Mouse (Mus musculus): ENCODE measurements around the gene H2al1j. TPM values are rescaled to one million over a fixed set of nuclear protein-coding genes. Genes with fewer than 3 reads are reported as not detected.
"Not testable (repeated sequence)": the region's sequence is repeated elsewhere in the genome, so short reads cannot be mapped to it uniquely, and the experiment has no call there.

H2al1j gene
- polyA plus RNA-seq, 1 experiment from 2014 or later, result not detected

DNA sequence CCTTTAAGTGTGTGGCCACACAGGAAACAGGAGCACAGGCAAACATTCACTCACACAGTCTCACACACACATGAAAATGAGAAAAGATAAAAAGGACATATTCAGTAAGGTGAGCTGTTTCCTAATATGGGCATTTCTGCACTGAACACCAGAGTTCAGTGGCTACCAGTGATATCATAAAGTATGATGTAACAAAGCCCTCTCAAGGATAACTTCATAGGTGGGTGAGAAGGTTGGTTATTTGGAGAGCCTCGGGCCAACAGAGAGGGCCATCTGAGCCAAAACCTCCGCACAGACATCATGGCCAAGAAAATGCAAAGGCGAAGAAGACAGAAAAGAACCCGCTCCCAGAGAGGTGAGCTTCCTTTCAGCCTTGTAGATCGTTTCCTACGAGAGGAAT lies 12.8 kb upstream of the H2al1j start, which contains the start of gene H2al1f:
Gene H2al1f (plus strand): TSS at position 301 of the 400 bp plus-strand sequence.
- ATAC-seq (ENCODE audit: insufficient read depth, low FRiP score, low TSS enrichment); H3K4me1 ChIP-seq (ENCODE audit: control insufficient read depth, insufficient read depth, low read length); H3K36me3 ChIP-seq (ENCODE audit: control insufficient read depth, insufficient read depth, low read length); H3K4me2 ChIP-seq (ENCODE audit: low read depth); H3K9ac ChIP-seq (ENCODE audit: low read length); H3K27me3 ChIP-seq (ENCODE audit: control insufficient read depth, insufficient read depth, low read length); H3K27ac ChIP-seq (ENCODE audit: low read depth, low read length); DNase-seq (ENCODE audit: low spot score); H3K9me3 ChIP-seq (ENCODE audit: control insufficient read depth, low read length); H3K4me3 ChIP-seq (ENCODE audit: low read depth, low read length): not testable (repeated sequence)
- WGBS, result no CpG with 5 or more reads among the region's 6 CpGs

GRCm38 (mm10) chrX:11317956-11318355 lies 9.7 kb upstream of the H2al1j start, which contains the start of gene H2al1g:
H2al1g (plus strand) TSS chrX:11318256.
- WGBS, result no CpG with 5 or more reads among the region's 3 CpGs
- not testable (repeated sequence) for H3K27me3 ChIP-seq (ENCODE audit: control insufficient read depth, insufficient read depth, low read length); H3K4me2 ChIP-seq (ENCODE audit: low read depth); H3K4me1 ChIP-seq (ENCODE audit: control insufficient read depth, insufficient read depth, low read length); ATAC-seq (ENCODE audit: insufficient read depth, low FRiP score, low TSS enrichment); H3K9me3 ChIP-seq (ENCODE audit: control insufficient read depth, low read length); H3K36me3 ChIP-seq (ENCODE audit: control insufficient read depth, insufficient read depth, low read length); H3K27ac ChIP-seq (ENCODE audit: low read depth, low read length); H3K4me3 ChIP-seq (ENCODE audit: low read depth, low read length); H3K9ac ChIP-seq (ENCODE audit: low read length); DNase-seq (ENCODE audit: low spot score)

DNA sequence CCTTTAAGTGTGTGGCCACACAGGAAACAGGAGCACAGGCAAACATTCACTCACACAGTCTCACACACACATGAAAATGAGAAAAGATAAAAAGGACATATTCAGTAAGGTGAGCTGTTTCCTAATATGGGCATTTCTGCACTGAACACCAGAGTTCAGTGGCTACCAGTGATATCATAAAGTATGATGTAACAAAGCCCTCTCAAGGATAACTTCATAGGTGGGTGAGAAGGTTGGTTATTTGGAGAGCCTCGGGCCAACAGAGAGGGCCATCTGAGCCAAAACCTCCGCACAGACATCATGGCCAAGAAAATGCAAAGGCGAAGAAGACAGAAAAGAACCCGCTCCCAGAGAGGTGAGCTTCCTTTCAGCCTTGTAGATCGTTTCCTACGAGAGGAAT lies 6.4 kb upstream of the H2al1j start, which contains the start of gene H2al1h:
Gene H2al1h (plus strand): TSS at position 301 of the 400 bp plus-strand sequence.
- not testable (repeated sequence) for H3K9ac ChIP-seq (ENCODE audit: low read length); H3K27ac ChIP-seq (ENCODE audit: low read depth, low read length); H3K4me3 ChIP-seq (ENCODE audit: low read depth, low read length); H3K36me3 ChIP-seq (ENCODE audit: control insufficient read depth, insufficient read depth, low read length); H3K4me2 ChIP-seq (ENCODE audit: low read depth); DNase-seq (ENCODE audit: low spot score); H3K9me3 ChIP-seq (ENCODE audit: control insufficient read depth, low read length); ATAC-seq (ENCODE audit: insufficient read depth, low FRiP score, low TSS enrichment); H3K27me3 ChIP-seq (ENCODE audit: control insufficient read depth, insufficient read depth, low read length); H3K4me1 ChIP-seq (ENCODE audit: control insufficient read depth, insufficient read depth, low read length)
- WGBS, result no CpG with 5 or more reads among the region's 6 CpGs

GRCm38 (mm10) chrX:11324359-11324758 lies 3.3 kb upstream of the H2al1j start, which contains the start of gene H2al1i:
H2al1i (plus strand) TSS chrX:11324659.
- H3K27ac ChIP-seq (ENCODE audit: low read depth, low read length); H3K36me3 ChIP-seq (ENCODE audit: control insufficient read depth, insufficient read depth, low read length); H3K9ac ChIP-seq (ENCODE audit: low read length); H3K27me3 ChIP-seq (ENCODE audit: control insufficient read depth, insufficient read depth, low read length); H3K9me3 ChIP-seq (ENCODE audit: control insufficient read depth, low read length); H3K4me1 ChIP-seq (ENCODE audit: control insufficient read depth, insufficient read depth, low read length); H3K4me3 ChIP-seq (ENCODE audit: low read depth, low read length); ATAC-seq (ENCODE audit: insufficient read depth, low FRiP score, low TSS enrichment); DNase-seq (ENCODE audit: low spot score); H3K4me2 ChIP-seq (ENCODE audit: low read depth): not testable (repeated sequence)
- 100% methylated on average over 1 of the region's 5 CpGs for WGBS

DNA sequence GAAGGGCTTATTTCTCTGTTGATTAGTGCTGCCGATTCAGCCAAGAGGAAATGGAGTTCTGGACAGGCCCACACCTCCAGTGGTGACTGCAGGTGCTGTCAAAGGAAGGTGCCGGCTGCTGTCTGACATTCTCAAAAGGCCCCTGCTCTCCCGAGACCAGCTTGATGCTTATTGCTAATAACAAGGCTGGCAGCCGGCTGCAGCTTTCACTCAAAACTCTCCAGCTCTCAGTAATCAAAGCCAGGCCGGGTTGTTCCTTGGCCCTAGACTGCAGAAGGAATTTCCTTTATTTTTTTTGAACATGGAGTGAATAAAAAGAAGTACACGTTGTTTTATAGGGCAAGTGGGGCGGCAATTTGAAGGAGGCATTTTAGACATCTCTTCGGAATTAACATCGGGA lies 18.1 kb downstream of the H2al1j start:
- Histone ChIP-seq H3K4me3 (ENCODE audit: low read depth, low read length) (no peak overlapping the region), H3K4me1 (ENCODE audit: control insufficient read depth, insufficient read depth, low read length) (no peaks in the 10 kb centered on the region), H3K27me3 (ENCODE audit: control insufficient read depth, insufficient read depth, low read length) (no peaks in the 10 kb centered on the region), H3K9ac (ENCODE audit: low read length) (no peak overlapping the region), H3K27ac (ENCODE audit: low read depth, low read length) (no peak overlapping the region), H3K4me2 (ENCODE audit: low read depth) (no peak overlapping the region), H3K9me3 (ENCODE audit: control insufficient read depth, low read length) (no peaks in the 10 kb centered on the region), H3K36me3 (ENCODE audit: control insufficient read depth, insufficient read depth, low read length) (no peaks in the 10 kb centered on the region)
- 72% methylated on average over 9 of the region's 9 CpGs for WGBS
- ATAC-seq (ENCODE audit: insufficient read depth, low FRiP score, low TSS enrichment), result no peak
- DNase-seq (ENCODE audit: low spot score), result no peak

DNA sequence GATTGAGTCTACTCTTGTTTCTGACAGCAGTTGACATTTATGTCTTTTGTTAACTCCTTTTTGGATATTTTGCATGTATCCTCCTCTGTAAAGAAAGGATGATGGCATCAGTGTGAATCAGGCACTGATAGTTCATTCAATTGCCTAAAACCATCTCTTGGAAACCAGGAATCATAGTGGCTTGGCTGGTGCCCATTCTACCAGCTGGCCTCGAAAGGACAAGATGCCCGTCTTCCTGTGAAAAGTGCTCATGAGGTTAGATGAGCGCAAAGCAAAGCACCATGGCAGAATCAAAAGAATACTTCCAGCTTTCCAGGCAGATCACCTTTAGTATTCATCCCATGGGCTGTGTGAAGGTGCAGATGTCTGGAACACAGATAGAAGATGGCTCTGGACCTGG lies 19.1 kb downstream of the H2al1j start:
- no peak for DNase-seq (ENCODE audit: low spot score)
- Histone ChIP-seq H3K9ac (ENCODE audit: low read length) (no peak overlapping the region), H3K36me3 (ENCODE audit: control insufficient read depth, insufficient read depth, low read length) (no peaks in the 10 kb centered on the region), H3K27me3 (ENCODE audit: control insufficient read depth, insufficient read depth, low read length) (no peaks in the 10 kb centered on the region), H3K4me2 (ENCODE audit: low read depth) (no peak overlapping the region), H3K27ac (ENCODE audit: low read depth, low read length) (no peak overlapping the region), H3K9me3 (ENCODE audit: control insufficient read depth, low read length) (no peaks in the 10 kb centered on the region), H3K4me1 (ENCODE audit: control insufficient read depth, insufficient read depth, low read length) (no peaks in the 10 kb centered on the region), H3K4me3 (ENCODE audit: low read depth, low read length) (no peak overlapping the region)
- 93% methylated on average over 3 of the region's 3 CpGs for WGBS
- ATAC-seq (ENCODE audit: insufficient read depth, low FRiP score, low TSS enrichment), result no peak

DNA sequence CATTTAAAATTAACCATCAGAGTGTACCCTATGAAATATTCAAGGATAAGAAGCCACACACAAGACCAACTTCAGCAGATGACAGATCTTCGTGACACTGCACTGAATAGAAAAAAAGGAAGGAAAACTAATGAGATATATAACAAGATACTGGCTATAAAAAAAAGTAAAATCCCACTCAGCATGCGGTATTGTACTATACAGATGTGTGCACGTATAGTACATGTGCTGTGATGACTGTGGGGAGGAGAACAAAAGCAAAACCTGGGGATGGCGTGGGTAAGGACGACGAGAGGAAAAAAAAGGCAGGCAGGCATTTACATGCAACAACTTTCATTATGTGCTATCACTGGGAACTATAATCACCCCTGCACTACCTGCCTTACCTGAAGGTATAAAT lies 33.2 kb downstream of the H2al1j start:
- Histone ChIP-seq H3K4me1 (ENCODE audit: control insufficient read depth, insufficient read depth, low read length) (no peaks in the 10 kb centered on the region), H3K4me2 (ENCODE audit: low read depth) (no peak overlapping the region), H3K36me3 (ENCODE audit: control insufficient read depth, insufficient read depth, low read length) (no peaks in the 10 kb centered on the region), H3K27me3 (ENCODE audit: control insufficient read depth, insufficient read depth, low read length) (0 out of 2 replicates have a peak, but pooled peaks cover 2% of the 10 kb centered on the region), H3K9me3 (ENCODE audit: control insufficient read depth, low read length) (no peaks in the 10 kb centered on the region), H3K9ac (ENCODE audit: low read length) (no peak overlapping the region), H3K4me3 (ENCODE audit: low read depth, low read length) (no peak overlapping the region), H3K27ac (ENCODE audit: low read depth, low read length) (no peak overlapping the region)
- ATAC-seq (ENCODE audit: insufficient read depth, low FRiP score, low TSS enrichment), result no peak
- DNase-seq (ENCODE audit: low spot score), result no peak
- WGBS, result 92% methylated on average over 6 of the region's 6 CpGs

DNA sequence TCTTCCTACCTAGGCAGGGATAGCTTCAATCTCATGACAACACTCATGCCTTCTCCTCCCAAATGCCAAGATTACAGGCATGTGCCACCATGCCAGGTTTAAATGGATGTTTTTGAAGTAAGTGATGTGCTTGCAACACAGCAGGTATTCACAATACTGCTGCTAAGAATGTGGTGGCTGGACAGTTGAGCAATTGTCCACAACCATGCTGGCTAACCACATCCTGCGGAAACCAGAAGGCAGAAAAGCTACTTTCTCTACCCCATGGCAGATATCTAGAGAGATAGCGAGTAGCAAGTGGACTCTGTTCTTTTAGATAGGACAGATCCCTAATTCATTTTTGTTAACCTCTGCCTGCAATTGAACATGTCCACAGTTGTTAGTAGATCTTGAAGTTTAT lies 33.6 kb downstream of the H2al1j start:
- H3K9me3 ChIP-seq (ENCODE audit: control insufficient read depth, low read length), result no peaks in the 10 kb centered on the region
- H3K27me3 ChIP-seq (ENCODE audit: control insufficient read depth, insufficient read depth, low read length), result 0 out of 2 replicates have a peak, but pooled peaks cover 2% of the 10 kb centered on the region
- ATAC-seq (ENCODE audit: insufficient read depth, low FRiP score, low TSS enrichment) (no peak), DNase-seq (ENCODE audit: low spot score) (no peak)
- H3K4me2 ChIP-seq (ENCODE audit: low read depth), result no peak overlapping the region
- no peak overlapping the region for H3K9ac ChIP-seq (ENCODE audit: low read length)
- H3K27ac ChIP-seq (ENCODE audit: low read depth, low read length), result no peak overlapping the region
- WGBS, result 91% methylated on average over 2 of the region's 2 CpGs
- no peaks in the 10 kb centered on the region for H3K4me1 ChIP-seq (ENCODE audit: control insufficient read depth, insufficient read depth, low read length)
- no peak overlapping the region for H3K4me3 ChIP-seq (ENCODE audit: low read depth, low read length)
- no peaks in the 10 kb centered on the region for H3K36me3 ChIP-seq (ENCODE audit: control insufficient read depth, insufficient read depth, low read length)

- DNase-seq (ENCODE audit: low spot score), result no peak
- H3K9me3 ChIP-seq (ENCODE audit: control insufficient read depth, low read length), result no peaks in the 10 kb centered on the region
- H3K27ac ChIP-seq (ENCODE audit: low read depth, low read length), result no peak overlapping the region
- H3K4me3 ChIP-seq (ENCODE audit: low read depth, low read length), result no peak overlapping the region
- WGBS, result 64% methylated on average over 6 of the region's 6 CpGs
- no peaks in the 10 kb centered on the region for H3K4me1 ChIP-seq (ENCODE audit: control insufficient read depth, insufficient read depth, low read length)
- no peak for ATAC-seq (ENCODE audit: insufficient read depth, low FRiP score, low TSS enrichment)
- 0 out of 2 replicates have a peak, but pooled peaks cover 2% of the 10 kb centered on the region for H3K27me3 ChIP-seq (ENCODE audit: control insufficient read depth, insufficient read depth, low read length)
- H3K9ac ChIP-seq (ENCODE audit: low read length), result no peak overlapping the region
- H3K36me3 ChIP-seq (ENCODE audit: control insufficient read depth, insufficient read depth, low read length), result no peaks in the 10 kb centered on the region
- no peak overlapping the region for H3K4me2 ChIP-seq (ENCODE audit: low read depth)
Observed at GRCm38 (mm10) chrX:11363890-11364289, 36.3 kb downstream of the H2al1j start.
